Comparison of ENCODE assay signal across 22 mouse cellular contexts in genomic region chr5:92767857-92768291, GRCm38 (mm10).
DNase-seq lines count a peak whose midpoint lies in the region; ATAC-seq and TF ChIP-seq lines count a peak whose summit lies in the region.
"Had no signal": no experiment of that assay in that cellular context is flagged by ENCODE, and none has a peak within 500 bp of the region (broad histone marks: within the 10 kb centered on the region; RNA-seq: fewer than 3 reads in every experiment).

No protein-coding gene starts in this region.

- no peak overlapping the region for H3K27ac ChIP-seq in heart, embryonic 13.5 days (replicated peaks)
- no peak overlapping the region for H3K27ac ChIP-seq in heart, adult 2 months
- peak overlapping the region; percentile 20; the same call in 1 of the 2 replicates for H3K27ac ChIP-seq in kidney, postnatal 0 days
- H3K27ac ChIP-seq: embryonic facial prominence, embryonic 15.5 days; forebrain, embryonic 15.5 days; heart, embryonic 15.5 days; hindbrain, embryonic 15.5 days; left cerebral cortex, adult 2 months; liver, embryonic 14.5 days; macrophage; midbrain, embryonic 10.5 days had no signal

- no peaks in the 10 kb centered on the region for H3K27me3 ChIP-seq in heart, embryonic 13.5 days (replicated peaks)
- H3K27me3 ChIP-seq in heart, adult 2 months (ENCODE audit: control insufficient read depth, insufficient read depth, low read length) = no peaks in the 10 kb centered on the region
- H3K27me3 ChIP-seq in kidney, postnatal 0 days (ENCODE audit: insufficient read depth, low read length) = no peaks in the 10 kb centered on the region
- H3K27me3 ChIP-seq in myocyte (ENCODE audit: control insufficient read depth, insufficient read depth, insufficient read length) = no peaks in the 10 kb centered on the region
- H3K27me3 ChIP-seq: embryonic facial prominence, embryonic 15.5 days; forebrain, embryonic 15.5 days; heart, embryonic 15.5 days; hindbrain, embryonic 15.5 days had no signal

- no peak for ATAC-seq in heart, embryonic 13.5 days (ENCODE audit: extremely low read depth, insufficient number of reproducible peaks, low FRiP score, low TSS enrichment)
- ATAC-seq in kidney, postnatal 0 days (replicated peaks; ENCODE audit: low FRiP score, low read depth) = peak; percentile 81
- ATAC-seq: CD4-positive, CD25-positive, alpha-beta regulatory T cell, adult 4 months; forebrain, embryonic 15.5 days; midbrain, embryonic 16.5 days had no signal

- 57% methylated on average over 6 of the region's 6 CpGs for WGBS in heart, embryonic 13.5 days
- WGBS in heart, adult 2 months = 51% methylated on average over 6 of the region's 6 CpGs
- 15% methylated on average over 6 of the region's 6 CpGs for WGBS in kidney, postnatal 0 days

- H3K79me2 ChIP-seq in heart, adult 2 months (replicated peaks; ENCODE audit: control insufficient read depth, insufficient read depth, low read length) = no peaks in the 10 kb centered on the region
- no peaks in the 10 kb centered on the region for H3K79me2 ChIP-seq in myocyte (ENCODE audit: control insufficient read depth, insufficient read depth)

- no peak for TF ChIP-seq POLR2A in heart, adult 2 months (IDR thresholded peaks at IDR 0.05; ENCODE audit: insufficient read depth, low read depth, low read length)
- no peak for TF ChIP-seq POLR2A in myocyte (IDR thresholded peaks at IDR 0.05; ENCODE audit: insufficient read length, low read depth)

- H3K4me3 ChIP-seq in heart, embryonic 13.5 days = no peak overlapping the region
- no peak overlapping the region for H3K4me3 ChIP-seq in heart, adult 2 months
- H3K4me3 ChIP-seq in kidney, postnatal 0 days (replicated peaks; ENCODE audit: low read depth, low read length) = no peak overlapping the region
- H3K4me3 ChIP-seq in myocyte = no peak overlapping the region
- H3K4me3 ChIP-seq: embryonic facial prominence, embryonic 15.5 days; forebrain, embryonic 15.5 days; heart, embryonic 15.5 days; hindbrain, embryonic 15.5 days; left cerebral cortex, adult 2 months; midbrain, embryonic 10.5 days had no signal

- 0 out of 2 replicates have a peak overlapping the region, but pooled peaks have one; percentile 10 for H3K9ac ChIP-seq in heart, embryonic 13.5 days
- no peak overlapping the region for H3K9ac ChIP-seq in heart, adult 2 months (ENCODE audit: low read depth, low read length)
- H3K9ac ChIP-seq in kidney, postnatal 0 days (ENCODE audit: low read depth, low read length) = no peak overlapping the region
- H3K9ac ChIP-seq: embryonic facial prominence, embryonic 15.5 days; forebrain, embryonic 15.5 days; heart, embryonic 15.5 days; hindbrain, embryonic 15.5 days; liver, embryonic 14.5 days had no signal

- DNase-seq in heart, adult 2 months = no peak
- peak; percentile 84 for DNase-seq in kidney, postnatal 0 days (ENCODE audit: low spot score)
- no peak for DNase-seq in kidney, adult 11 months
- no peak for DNase-seq in frontal cortex, postnatal 14 days (ENCODE audit: low spot score in 2 of 2)
- no peak for DNase-seq in lung, adult 18-20 months
- DNase-seq: cerebellum, adult 11 months; cerebellum, postnatal 14 days; gastrocnemius, postnatal 14 days; heart, adult 18-20 months; thymus, adult 2 months had no signal

- TF ChIP-seq CTCF in heart, adult 2 months (IDR thresholded peaks at IDR 0.05) = no peak
- no peak for TF ChIP-seq CTCF in kidney, postnatal 0 days (IDR thresholded peaks at IDR 0.05; ENCODE audit: low read depth)

- peaks cover 26% of the 10 kb centered on the region for H3K4me1 ChIP-seq in heart, embryonic 13.5 days
- H3K4me1 ChIP-seq in heart, adult 2 months (ENCODE audit: control insufficient read depth, insufficient read depth, low read length) = peaks cover 3% of the 10 kb centered on the region
- peaks cover 17% of the 10 kb centered on the region for H3K4me1 ChIP-seq in kidney, postnatal 0 days (replicated peaks; ENCODE audit: insufficient read depth, low read length)
- H3K4me1 ChIP-seq: embryonic facial prominence, embryonic 15.5 days; forebrain, embryonic 15.5 days; hindbrain, embryonic 15.5 days had no signal

- TF ChIP-seq EP300 in heart, adult 2 months (IDR thresholded peaks at IDR 0.05; ENCODE audit: insufficient read depth, low read depth, low read length) = no peak

- no peak overlapping the region for H3ac ChIP-seq in myocyte (ENCODE audit: control insufficient read depth, insufficient read length)

- no peak overlapping the region for H3K4me2 ChIP-seq in heart, embryonic 13.5 days
- no peak overlapping the region for H3K4me2 ChIP-seq in kidney, postnatal 0 days (ENCODE audit: low read length)
- H3K4me2 ChIP-seq in myocyte (ENCODE audit: low read depth) = peak overlapping the region; percentile 3
- H3K4me2 ChIP-seq: embryonic facial prominence, embryonic 15.5 days; forebrain, embryonic 15.5 days; heart, embryonic 15.5 days; hindbrain, embryonic 15.5 days had no signal

- intact Hi-C loops in heart, adult 2 months (cut with DNase I) = no loop called here

- no peaks in the 10 kb centered on the region for H3K36me3 ChIP-seq in heart, embryonic 13.5 days
- H3K36me3 ChIP-seq in heart, adult 2 months (ENCODE audit: control insufficient read depth, insufficient read depth, low read length) = peaks cover 2% of the 10 kb centered on the region; the same call in 1 of the 2 replicates
- H3K36me3 ChIP-seq in kidney, postnatal 0 days (ENCODE audit: insufficient read depth, low read length) = no peaks in the 10 kb centered on the region
- H3K36me3 ChIP-seq in myocyte (ENCODE audit: control insufficient read depth, insufficient read depth) = no peaks in the 10 kb centered on the region
- H3K36me3 ChIP-seq: embryonic facial prominence, embryonic 15.5 days; forebrain, embryonic 15.5 days; heart, embryonic 15.5 days; hindbrain, embryonic 15.5 days had no signal

- peaks cover 2% of the 10 kb centered on the region; the same call in 1 of the 2 replicates for H3K9me3 ChIP-seq in heart, embryonic 13.5 days
- no peaks in the 10 kb centered on the region for H3K9me3 ChIP-seq in kidney, postnatal 0 days (replicated peaks; ENCODE audit: low read length)
- H3K9me3 ChIP-seq: embryonic facial prominence, embryonic 15.5 days; forebrain, embryonic 15.5 days; heart, embryonic 15.5 days; hindbrain, embryonic 15.5 days had no signal

TF ChIP-seq in myocyte, 11 proteins besides CTCF, POLR2A, EP300 and RAD21:
- TF ChIP-seq REST (IDR thresholded peaks at IDR 0.05; ENCODE audit: insufficient read depth, insufficient read length) (no peak), MYOD1 (IDR thresholded peaks at IDR 0.05; ENCODE audit: control insufficient read depth in 1 of 3, insufficient read length in 2 of 3, low read depth in 2 of 3) (peak in 1 of 3 experiments; percentile 25)
TF ChIP-seq in myocyte: peak in this region for 1.
